Mouse (Mus musculus): ENCODE data around the gene Tdrkh. TPM values are rescaled to one million over a fixed set of nuclear protein-coding genes. Genes with fewer than 3 reads are reported as not detected.

The Tdrkh gene
- total and polyA plus RNA-seq, 2 experiments from 2014 or later: 12.0 to 39.5 TPM

GRCm38 (mm10) chr3:94443597-94443964 lies 30.5 kb downstream of the Tdrkh start, which contains the start of gene Oaz3:
Oaz3 (minus strand) TSS chr3:94443915.
- peak within 1 kb of the TSS; percentile 63 for H3K4me3 ChIP-seq (ENCODE audit: low read depth, low read length)
- no peaks in the 10 kb centered on the region for H3K9me3 ChIP-seq (ENCODE audit: low read length)
- H3K4me2 ChIP-seq (ENCODE audit: low read depth, low read length, poor library complexity, severe bottlenecking): peak within 1 kb of the TSS; percentile 91
- DNase-seq (ENCODE audit: low spot score): no peak
- under 1% methylated on average over 24 of the region's 24 CpGs for WGBS
- peak within 1 kb of the TSS; percentile 66 for H3K9ac ChIP-seq (replicated peaks; ENCODE audit: low read length, poor library complexity, severe bottlenecking)
- no peak for TF ChIP-seq CTCF (IDR thresholded peaks at IDR 0.05)
- H3K27ac ChIP-seq (ENCODE audit: low read depth, low read length): peak within 1 kb of the TSS; percentile 52; the same call in 1 of the 2 replicates
- H3K4me1 ChIP-seq (ENCODE audit: insufficient read depth, low read length): no peaks in the 10 kb centered on the region
- H3K36me3 ChIP-seq (ENCODE audit: insufficient read depth, low read length): peaks cover 27% of the 10 kb centered on the region
- peak; percentile 55 for ATAC-seq (ENCODE audit: low FRiP score)
- no peaks in the 10 kb centered on the region for H3K27me3 ChIP-seq (ENCODE audit: insufficient read depth, low read length)

DNA sequence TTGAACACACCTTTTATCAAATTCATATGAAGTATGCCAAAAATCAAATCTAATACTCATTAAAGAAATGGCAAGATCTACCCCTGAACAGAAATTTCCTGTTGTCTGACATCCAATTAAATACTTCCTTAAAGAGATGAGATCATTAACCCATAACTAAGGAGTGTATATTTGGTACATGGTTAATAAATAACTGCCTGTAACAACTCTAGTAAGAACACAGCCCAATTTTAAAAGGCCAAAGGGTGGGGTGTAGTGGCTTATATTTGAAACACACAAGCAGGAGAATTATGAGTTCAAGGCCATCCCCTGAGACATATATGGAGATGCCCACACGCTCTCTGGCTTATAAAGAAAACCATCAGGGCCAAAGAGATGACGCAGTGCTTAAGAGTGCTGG lies 36.3 kb downstream of the Tdrkh start:
- TF ChIP-seq CTCF (IDR thresholded peaks at IDR 0.05): no peak
- 85% methylated on average over 2 of the region's 2 CpGs for WGBS
- H3K36me3 ChIP-seq (ENCODE audit: insufficient read depth, low read length): peaks cover 27% of the 10 kb centered on the region

DNA sequence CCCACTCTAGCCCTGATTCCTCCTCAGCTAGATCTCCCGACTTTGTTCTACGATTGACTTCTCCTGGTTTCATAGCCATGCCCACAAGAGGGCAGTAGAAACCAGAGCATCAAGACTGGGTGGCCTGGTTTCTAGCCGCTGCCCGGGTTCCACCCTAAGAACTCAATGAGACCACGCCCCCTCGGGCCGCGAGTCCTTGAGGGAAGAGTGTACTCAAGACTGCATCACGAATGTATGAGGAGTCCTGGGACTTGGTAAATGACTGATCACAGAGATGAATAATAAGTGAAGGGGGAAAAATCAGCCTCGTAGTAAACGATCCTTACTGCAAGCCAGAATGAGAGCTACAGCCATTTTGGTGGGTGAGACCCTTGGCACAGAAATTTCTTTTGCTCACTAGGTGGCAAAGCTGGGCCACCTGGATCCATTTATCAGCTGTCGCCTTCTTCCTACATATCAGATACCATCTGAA lies 43.5 kb downstream of the Tdrkh start:
- Histone ChIP-seq H3K4me2 (ENCODE audit: low read depth, low read length, poor library complexity, severe bottlenecking) (peak overlapping the region; percentile 41), H3K9me3 (ENCODE audit: low read length) (no peaks in the 10 kb centered on the region), H3K4me1 (ENCODE audit: insufficient read depth, low read length) (no peaks in the 10 kb centered on the region), H3K27me3 (ENCODE audit: insufficient read depth, low read length) (no peaks in the 10 kb centered on the region), H3K4me3 (ENCODE audit: low read depth, low read length) (peak overlapping the region; percentile 38), H3K27ac (ENCODE audit: low read depth, low read length) (peak overlapping the region; percentile 57; the same call in 1 of the 2 replicates), H3K9ac (replicated peaks; ENCODE audit: low read length, poor library complexity, severe bottlenecking) (peak overlapping the region; percentile 44; the same call in 1 of the 2 replicates), H3K36me3 (ENCODE audit: insufficient read depth, low read length) (no peaks in the 10 kb centered on the region)
- TF ChIP-seq CTCF (IDR thresholded peaks at IDR 0.05): peak; percentile 87
- under 1% methylated on average over 12 of the region's 12 CpGs for WGBS
- peak; percentile 87 for ATAC-seq (ENCODE audit: low FRiP score)
- DNase-seq (ENCODE audit: low spot score): peak; percentile 98

More for the DNA sequence above, 36.3 kb downstream of the Tdrkh start:
- Histone ChIP-seq H3K4me1 (ENCODE audit: insufficient read depth, low read length) (no peaks in the 10 kb centered on the region), H3K9ac (replicated peaks; ENCODE audit: low read length, poor library complexity, severe bottlenecking) (no peak overlapping the region), H3K27ac (ENCODE audit: low read depth, low read length) (no peak overlapping the region), H3K9me3 (ENCODE audit: low read length) (no peaks in the 10 kb centered on the region), H3K4me3 (ENCODE audit: low read depth, low read length) (no peak overlapping the region), H3K4me2 (ENCODE audit: low read depth, low read length, poor library complexity, severe bottlenecking) (no peak overlapping the region), H3K27me3 (ENCODE audit: insufficient read depth, low read length) (no peaks in the 10 kb centered on the region)
- ATAC-seq (ENCODE audit: low FRiP score) (no peak), DNase-seq (ENCODE audit: low spot score) (no peak)

DNA sequence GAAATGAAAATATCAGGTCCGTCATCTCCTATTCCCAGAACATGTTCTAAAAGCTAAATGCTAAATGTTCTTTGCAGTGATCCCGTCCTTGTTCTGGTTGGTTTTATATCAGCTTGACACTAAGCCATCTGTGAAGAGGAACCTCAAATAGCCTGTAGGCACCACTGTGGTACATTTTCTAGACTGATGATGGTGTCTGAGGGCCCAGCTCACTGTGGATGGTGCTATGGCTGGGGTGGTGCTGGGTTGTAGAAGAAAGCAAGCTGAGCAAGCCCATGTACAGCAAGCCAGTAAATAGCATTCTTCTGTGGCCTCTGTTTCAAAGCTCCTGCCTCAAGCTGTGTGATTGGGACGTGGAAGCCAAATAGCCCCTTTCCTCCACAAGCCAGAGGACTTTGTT lies 44.0 kb downstream of the Tdrkh start:
- no peaks in the 10 kb centered on the region for H3K36me3 ChIP-seq (ENCODE audit: insufficient read depth, low read length)
- DNase-seq (ENCODE audit: low spot score) (no peak), ATAC-seq (ENCODE audit: low FRiP score) (peak; percentile 33)
- no peak overlapping the region for H3K4me2 ChIP-seq (ENCODE audit: low read depth, low read length, poor library complexity, severe bottlenecking)
- no peaks in the 10 kb centered on the region for H3K4me1 ChIP-seq (ENCODE audit: insufficient read depth, low read length)
- no peak for TF ChIP-seq CTCF (IDR thresholded peaks at IDR 0.05)
- no peaks in the 10 kb centered on the region for H3K27me3 ChIP-seq (ENCODE audit: insufficient read depth, low read length)
- H3K9ac ChIP-seq (replicated peaks; ENCODE audit: low read length, poor library complexity, severe bottlenecking): peak overlapping the region; percentile 44; the same call in 1 of the 2 replicates
- H3K9me3 ChIP-seq (ENCODE audit: low read length): no peaks in the 10 kb centered on the region
- peak overlapping the region; percentile 57; the same call in 1 of the 2 replicates for H3K27ac ChIP-seq (ENCODE audit: low read depth, low read length)
- H3K4me3 ChIP-seq (ENCODE audit: low read depth, low read length): peak overlapping the region; percentile 38; the same call in 1 of the 2 replicates
- 55% methylated on average over 3 of the region's 3 CpGs for WGBS

DNA sequence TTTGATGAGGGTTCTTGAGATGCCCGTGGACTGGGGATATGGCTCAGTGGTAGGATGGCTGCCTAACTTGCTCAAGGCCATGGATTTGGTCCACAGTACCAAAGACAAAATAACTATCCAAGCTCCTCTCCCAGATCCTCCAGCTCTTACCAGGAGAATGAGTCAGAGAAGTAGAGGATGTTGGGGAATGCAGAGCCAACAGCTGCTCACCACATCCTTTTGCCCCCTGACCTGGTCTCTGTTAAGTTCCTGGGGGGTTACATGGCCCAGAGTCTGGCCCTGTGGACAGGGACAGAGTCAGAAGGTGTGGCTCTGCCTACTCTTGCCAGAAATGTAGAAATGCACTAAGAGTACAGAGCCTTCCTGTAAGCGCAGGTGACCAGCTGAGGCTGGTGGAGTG lies 46.8 kb downstream of the Tdrkh start:
- no peak overlapping the region for H3K4me2 ChIP-seq (ENCODE audit: low read depth, low read length, poor library complexity, severe bottlenecking)
- ATAC-seq (ENCODE audit: low FRiP score): no peak
- no peak overlapping the region for H3K27ac ChIP-seq (ENCODE audit: low read depth, low read length)
- 95% methylated on average over 2 of the region's 2 CpGs for WGBS
- no peaks in the 10 kb centered on the region for H3K9me3 ChIP-seq (ENCODE audit: low read length)
- no peak overlapping the region for H3K4me3 ChIP-seq (ENCODE audit: low read depth, low read length)
- H3K9ac ChIP-seq (replicated peaks; ENCODE audit: low read length, poor library complexity, severe bottlenecking): no peak overlapping the region
- peaks cover 10% of the 10 kb centered on the region for H3K4me1 ChIP-seq (ENCODE audit: insufficient read depth, low read length)
- no peaks in the 10 kb centered on the region for H3K27me3 ChIP-seq (ENCODE audit: insufficient read depth, low read length)
- H3K36me3 ChIP-seq (ENCODE audit: insufficient read depth, low read length): no peaks in the 10 kb centered on the region
- no peak for DNase-seq (ENCODE audit: low spot score)
- TF ChIP-seq CTCF (IDR thresholded peaks at IDR 0.05): no peak

DNA sequence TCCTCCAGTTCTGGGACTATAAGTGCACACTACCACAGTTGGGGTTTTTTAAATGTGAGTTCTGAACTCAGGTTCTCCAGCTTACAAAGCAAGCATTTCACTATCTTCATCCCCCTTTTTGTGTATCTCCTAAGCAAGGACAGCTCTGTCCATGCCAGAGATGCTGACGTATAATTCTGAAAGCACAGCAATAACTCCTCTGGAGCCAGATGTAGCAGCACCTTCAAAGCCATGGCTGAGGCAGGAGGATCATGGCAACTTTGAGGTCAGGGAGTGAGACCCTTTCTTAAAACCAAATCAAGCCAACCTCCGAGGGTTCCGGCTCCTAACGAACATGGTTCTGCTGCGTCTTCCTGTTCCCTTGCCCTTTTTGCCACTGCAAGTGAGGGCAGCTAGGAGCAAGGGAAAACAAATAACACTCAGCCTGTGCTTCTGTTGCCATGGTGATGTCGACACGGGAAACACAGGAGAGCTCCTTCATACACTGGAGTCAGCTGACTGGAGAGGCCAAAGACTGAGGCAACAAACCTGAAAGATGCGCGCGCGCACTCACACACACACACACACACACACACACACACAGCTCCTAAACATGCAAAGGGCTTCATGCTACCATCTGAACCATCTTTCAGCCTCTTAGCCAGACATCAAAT lies 51.0 kb downstream of the Tdrkh start:
- ATAC-seq (ENCODE audit: low FRiP score): peak; percentile 80
- peak; percentile 82 for DNase-seq (ENCODE audit: low spot score)
- H3K27ac ChIP-seq (ENCODE audit: low read depth, low read length): peak overlapping the region; percentile 79
- no peak for TF ChIP-seq CTCF (IDR thresholded peaks at IDR 0.05)
- no peaks in the 10 kb centered on the region for H3K9me3 ChIP-seq (ENCODE audit: low read length)
- WGBS: 28% methylated on average over 11 of the region's 11 CpGs
- no peak overlapping the region for H3K9ac ChIP-seq (replicated peaks; ENCODE audit: low read length, poor library complexity, severe bottlenecking)
- no peaks in the 10 kb centered on the region for H3K27me3 ChIP-seq (ENCODE audit: insufficient read depth, low read length)
- H3K36me3 ChIP-seq (ENCODE audit: insufficient read depth, low read length): no peaks in the 10 kb centered on the region
- H3K4me2 ChIP-seq (ENCODE audit: low read depth, low read length, poor library complexity, severe bottlenecking): no peak overlapping the region
- no peak overlapping the region for H3K4me3 ChIP-seq (ENCODE audit: low read depth, low read length)
- H3K4me1 ChIP-seq (ENCODE audit: insufficient read depth, low read length): peaks cover 21% of the 10 kb centered on the region

Measured in midbrain, postnatal 0 days (tissue).